Mouse (Mus musculus): ENCODE data around the gene March2.

Gene March2

GRCm38 (mm10) chr17:33717982-33718381, 488 bp downstream of the March2 start:
- DNase-seq (ENCODE audit: low spot score), result no peak

- DNase-seq (ENCODE audit: low spot score), result no peak
Measured at GRCm38 (mm10) chr17:33717246-33717645, 1.2 kb downstream of the March2 start.

DNA sequence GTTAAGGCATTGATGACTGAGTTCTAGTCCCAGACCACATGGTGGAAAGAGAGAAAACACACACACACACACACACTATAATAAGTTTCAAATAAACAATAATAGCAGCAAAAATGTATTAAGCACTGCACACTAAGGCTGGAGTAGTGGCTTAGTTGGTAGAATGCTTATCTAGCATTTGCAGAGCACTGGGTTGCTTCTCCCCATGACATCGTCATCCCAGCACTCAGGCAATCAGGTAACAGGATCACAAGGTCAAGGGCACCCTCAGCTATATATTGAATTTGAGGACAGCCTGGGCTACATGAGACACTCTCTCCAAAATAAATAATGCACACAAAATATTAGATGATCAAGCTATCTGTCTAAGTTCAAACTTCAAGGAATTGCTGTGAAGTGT, 3.7 kb downstream of the March2 start:
- no peak for DNase-seq (ENCODE audit: low spot score)

GRCm38 (mm10) chr17:33713271-33713670, 5.2 kb downstream of the March2 start:
- no peak for DNase-seq (ENCODE audit: low spot score)

DNA sequence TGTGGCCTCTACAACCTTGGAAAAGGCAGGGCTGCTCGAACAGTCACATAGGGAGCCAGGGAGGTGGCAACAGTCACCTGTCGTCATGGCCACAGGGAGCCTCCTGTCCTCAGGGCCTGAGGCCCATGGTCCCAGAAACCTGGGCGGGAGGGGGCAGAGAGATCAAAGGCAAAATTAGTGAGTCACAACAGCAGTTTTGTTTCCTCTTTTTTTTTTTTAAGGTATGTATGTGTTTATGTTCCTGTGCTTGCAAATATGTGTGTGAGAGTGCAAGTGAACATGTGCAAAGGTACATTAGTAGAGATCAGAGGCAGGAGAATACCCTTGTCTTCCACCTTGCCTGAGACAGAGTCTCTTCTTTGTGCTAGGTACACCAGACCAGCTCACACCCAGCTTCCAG, 8.6 kb downstream of the March2 start:
- no peak for DNase-seq (ENCODE audit: low spot score)

DNA sequence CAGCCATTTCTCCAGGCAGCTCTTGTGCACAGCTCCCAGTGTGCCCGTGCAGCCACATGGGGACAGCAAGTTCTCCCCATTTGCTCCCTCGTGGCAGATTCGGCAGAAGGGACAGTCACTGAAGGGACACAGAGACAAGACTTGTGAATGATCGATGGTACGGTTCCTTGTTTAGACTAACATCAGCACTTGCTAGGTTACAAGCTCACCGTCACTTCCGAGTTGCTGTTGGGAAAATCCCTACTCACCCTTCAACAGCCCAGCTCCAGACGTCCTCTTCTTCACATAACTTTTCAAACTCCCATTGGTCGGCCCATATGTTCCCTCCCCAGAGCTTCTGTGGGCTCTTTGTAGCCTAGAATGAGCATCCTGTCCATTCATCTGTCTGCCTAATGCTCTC, 15.4 kb downstream of the March2 start:
- no peak for DNase-seq (ENCODE audit: low spot score)

DNA sequence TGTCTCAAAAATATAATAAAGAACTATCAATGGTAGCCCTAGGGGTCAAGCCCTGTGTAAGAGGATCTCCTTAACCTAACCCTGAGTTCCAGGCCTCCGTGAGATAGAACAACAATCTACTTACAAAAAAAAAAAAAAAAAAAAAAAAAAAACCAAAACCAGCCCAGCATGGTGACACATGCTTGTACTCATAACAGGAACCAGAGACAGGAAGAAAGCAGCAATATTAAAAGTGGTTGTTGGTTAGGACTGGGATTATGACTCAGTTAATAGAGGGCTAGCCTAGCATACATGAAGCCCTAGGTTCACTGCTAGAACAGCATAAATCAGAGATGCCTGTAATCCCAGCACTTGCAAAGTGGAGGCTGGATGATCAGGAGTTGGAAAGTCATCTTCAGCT, 16.3 kb downstream of the March2 start:
- DNase-seq (ENCODE audit: low spot score), result no peak

DNA sequence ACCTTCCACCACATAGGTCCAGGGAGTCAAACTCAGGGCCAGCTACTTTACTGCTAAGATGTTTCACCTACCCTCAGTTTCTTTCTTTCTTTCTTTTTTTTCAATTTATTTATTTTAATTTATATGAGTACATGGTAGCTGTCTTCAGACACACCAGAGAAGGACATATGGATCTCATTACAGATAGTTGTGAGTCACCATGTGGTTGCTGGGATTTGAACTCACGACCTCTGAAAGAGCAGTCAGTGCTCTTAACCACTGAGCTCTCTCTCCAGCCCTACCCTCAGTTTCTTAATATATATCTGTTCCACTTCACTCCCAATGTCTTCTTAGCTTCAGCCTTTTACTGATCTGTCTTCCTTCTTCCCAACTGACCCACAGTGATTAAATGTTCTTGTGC, 23.0 kb downstream of the March2 start:
- DNase-seq (ENCODE audit: low spot score), result no peak

GRCm38 (mm10) chr17:33686760-33687159, 31.7 kb downstream of the March2 start, which contains the start of gene Hnrnpm:
Gene Hnrnpm, minus strand, starts transcription at chr17:33686860.
- DNase-seq (ENCODE audit: low spot score), result no peak

- peak; percentile 99 for DNase-seq (ENCODE audit: low spot score)
Measured at GRCm38 (mm10) chr17:33685249-33685653, 33.2 kb downstream of the March2 start.

DNA sequence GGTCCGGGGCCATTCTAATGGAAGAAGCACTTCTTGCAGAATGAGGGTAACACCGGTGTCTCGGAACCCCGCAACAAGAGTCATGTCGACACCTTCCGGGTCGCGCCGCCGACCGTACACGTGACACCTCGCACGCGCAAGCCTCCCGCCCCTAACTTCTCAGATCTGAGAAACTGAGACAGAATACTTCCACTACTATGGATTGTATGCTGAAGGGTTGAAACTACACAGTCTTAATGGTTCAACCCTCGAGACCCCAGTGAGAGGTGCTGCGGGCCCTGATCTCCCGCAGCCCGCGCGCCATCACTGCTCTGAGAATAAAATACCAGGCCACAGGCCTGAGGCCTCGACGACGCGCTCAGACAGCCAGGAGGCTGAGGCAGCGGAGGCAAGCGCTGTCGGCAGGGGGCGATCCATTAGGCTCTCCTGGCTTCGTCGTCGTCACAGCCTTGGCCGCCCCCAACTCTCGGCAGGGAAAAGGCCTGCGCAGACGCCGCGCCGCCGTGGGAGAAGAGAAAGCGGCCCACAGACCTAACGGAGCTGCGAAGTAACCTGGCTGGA, 33.7 kb downstream of the March2 start:
- peak; percentile 80 for DNase-seq (ENCODE audit: low spot score)

DNA sequence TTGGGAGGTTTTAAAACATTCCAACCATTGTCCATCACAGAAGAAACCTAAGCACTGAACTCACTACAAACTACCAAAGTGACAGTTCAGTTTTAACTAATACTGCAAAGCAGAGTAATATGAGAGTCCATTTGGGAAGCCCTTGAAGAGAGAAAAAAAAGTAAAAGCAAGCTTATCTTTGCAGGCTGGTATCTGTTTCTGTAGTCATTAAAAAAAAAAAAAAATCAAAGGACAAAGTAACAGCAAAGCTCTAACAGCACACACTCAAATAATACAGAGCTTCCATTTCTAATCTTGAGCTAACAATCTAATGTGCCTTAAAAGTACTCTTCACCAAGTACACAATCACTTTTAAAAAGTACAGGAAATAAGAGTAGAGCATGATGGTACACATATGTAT, 36.7 kb downstream of the March2 start:
- DNase-seq (ENCODE audit: low spot score), result no peak

GRCm38 (mm10) chr17:33678771-33679170, 39.7 kb downstream of the March2 start:
- DNase-seq (ENCODE audit: low spot score), result no peak

- DNase-seq (ENCODE audit: low spot score), result no peak
Measured at GRCm38 (mm10) chr17:33676086-33676485, 42.4 kb downstream of the March2 start.

DNA sequence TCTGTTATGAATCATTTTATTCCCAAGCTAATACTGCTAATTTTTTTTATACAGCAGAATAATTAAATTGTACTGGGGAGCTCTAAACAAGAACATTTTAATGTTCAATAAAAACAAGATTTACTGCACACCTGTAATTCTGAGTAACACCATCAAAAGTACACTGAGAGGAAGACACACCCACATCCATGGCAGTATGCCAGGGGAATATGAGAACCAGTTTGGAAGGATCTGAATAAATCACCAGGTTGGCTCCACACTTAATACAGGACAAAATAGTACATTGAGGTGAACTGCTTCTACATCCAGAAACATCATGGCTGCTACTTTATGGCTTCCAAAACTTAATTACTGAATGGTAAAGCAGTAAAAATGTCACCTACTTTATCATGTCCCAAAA, 43.0 kb downstream of the March2 start:
- DNase-seq (ENCODE audit: low spot score), result no peak

GRCm38 (mm10) chr17:33673837-33674236, 44.6 kb downstream of the March2 start:
- no peak for DNase-seq (ENCODE audit: low spot score)

GRCm38 (mm10) chr17:33669681-33670080, 48.8 kb downstream of the March2 start:
- DNase-seq (ENCODE audit: low spot score), result no peak

DNA sequence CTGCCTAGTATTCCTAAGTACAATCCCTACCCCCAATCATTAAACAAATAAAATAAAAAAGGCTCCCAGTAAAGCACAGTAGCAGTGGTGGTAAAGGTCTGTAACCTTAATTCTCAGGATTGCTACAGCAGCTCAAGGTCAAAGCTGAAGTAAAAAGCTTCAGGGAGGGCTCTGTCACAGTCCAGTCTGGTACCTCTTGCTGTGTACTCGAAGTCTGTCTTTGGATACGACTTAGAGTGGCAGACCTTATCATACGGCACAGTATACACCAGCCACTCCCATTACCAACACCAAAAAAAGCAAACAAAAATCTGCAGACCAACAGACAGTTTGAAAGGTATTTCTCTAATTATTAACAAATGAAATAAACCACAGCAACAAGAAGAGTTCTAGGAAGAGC, 51.7 kb downstream of the March2 start:
- DNase-seq (ENCODE audit: low spot score), result no peak

DNA sequence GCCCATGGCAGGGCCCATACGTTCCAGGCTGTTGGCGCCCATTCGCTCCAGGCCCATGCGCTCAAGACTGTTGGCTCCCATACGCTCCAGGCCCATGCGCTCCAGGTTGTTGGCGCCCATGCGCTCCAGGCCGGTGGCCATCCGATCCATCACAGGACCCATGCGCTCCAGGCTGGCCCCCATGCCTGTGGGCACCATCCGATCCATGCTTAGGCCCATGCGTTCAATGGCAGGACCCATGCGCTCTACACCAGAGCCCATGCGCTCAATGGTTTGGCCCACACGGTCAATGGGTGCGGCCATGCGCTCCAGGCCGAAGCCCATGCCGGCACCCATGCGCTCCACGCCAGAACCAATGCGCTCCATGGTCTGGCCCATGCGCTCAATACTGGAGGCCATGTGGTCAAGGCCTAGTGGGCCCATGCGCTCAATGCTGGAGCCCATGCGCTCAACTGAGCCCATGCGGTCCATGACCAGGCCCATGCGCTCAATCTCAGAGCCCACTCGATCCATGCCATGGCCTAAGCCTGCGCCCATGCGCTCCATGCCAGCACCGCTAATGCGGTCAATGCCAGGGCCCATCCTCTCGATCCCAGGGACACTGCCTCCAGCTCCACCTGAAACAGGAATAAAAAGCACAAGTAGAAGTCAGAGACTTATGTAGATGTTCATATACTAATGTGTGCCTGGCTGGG, 68.5 kb downstream of the March2 start:
- DNase-seq (ENCODE audit: low spot score), result no peak

DNA sequence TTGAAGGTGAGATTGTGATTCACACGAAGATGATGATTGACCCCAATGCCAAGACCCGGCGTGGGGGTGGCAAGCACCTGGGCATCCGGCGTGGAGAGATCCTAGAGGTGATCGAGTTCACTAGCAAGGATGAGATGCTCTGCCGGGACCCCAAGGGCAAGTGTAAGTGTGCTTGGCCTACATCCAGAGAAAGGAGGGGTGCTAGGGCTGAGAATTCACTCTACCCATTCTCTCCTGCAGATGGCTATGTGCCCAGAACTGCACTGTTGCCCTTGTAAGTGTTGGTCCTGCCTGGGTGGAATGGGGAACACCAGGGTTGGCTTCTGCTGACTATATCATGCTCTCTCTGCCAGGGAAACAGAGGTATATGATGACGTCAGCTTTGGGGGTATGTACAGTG, 73.4 kb downstream of the March2 start:
- no peak for DNase-seq (ENCODE audit: low spot score)

DNA sequence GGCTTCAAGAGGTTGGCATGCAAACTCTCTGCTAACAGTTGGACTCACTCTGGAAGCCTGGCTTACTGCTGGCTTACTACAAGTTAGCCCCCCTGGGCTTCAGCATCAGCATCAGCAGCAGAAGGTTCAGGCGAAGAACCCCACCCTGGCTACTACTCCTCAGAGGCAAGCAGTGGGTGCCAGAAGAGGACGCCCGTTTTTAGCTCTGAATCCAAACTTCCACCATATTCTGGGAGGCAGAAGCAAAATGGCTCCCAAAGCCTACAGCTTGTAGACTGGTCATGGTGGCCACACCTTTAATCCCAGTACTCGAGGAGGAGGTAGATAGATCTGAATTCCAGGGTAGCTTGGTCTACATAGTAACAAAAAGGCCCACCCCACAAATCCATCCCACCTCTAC, 74.4 kb downstream of the March2 start:
- no peak for DNase-seq (ENCODE audit: low spot score)

GRCm38 (mm10) chr17:33639743-33640142, 78.7 kb downstream of the March2 start:
- DNase-seq (ENCODE audit: low spot score), result peak; percentile 1

DNA sequence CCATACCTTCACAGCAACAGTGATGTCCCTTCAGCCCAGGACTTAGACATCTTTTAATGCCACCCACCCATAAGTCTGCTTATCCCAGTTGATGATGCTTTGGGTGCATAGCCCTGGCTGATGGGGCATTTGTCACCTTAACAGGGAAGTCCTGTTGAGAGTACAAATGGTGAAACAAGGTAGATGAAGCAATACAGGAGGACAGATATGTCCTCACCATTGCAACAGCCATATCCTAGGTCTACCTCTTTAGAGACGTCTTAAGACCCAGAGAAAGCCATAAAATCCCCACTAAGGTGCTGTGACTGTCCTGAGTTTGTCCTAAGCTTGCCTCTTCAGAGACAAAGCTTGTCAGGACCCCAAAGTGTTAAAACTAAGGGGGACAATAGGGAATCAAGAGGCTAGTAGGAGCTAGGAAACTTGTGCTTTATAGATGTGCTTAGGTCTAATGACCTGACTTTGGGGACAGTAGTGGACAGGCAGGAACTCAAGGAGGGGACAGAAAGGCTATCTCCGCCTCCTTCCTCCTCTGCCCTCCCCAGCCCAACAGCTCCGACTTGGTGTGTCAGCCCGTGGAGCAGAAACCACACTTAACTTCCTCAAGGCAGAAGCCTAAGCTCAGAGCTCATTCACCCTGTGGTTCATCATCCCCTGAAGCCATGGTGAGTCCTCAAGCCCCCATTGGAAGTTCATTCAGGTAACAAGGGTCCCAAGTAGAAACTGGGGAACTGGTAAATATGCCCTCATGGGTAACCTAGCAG, 80.8 kb downstream of the March2 start, which contains the start of gene Pram1:
Gene Pram1, plus strand, starts transcription at position 541 of the 761 bp plus-strand sequence.
- DNase-seq (ENCODE audit: low spot score), result no peak
